ENCODE assay signal across 1 mouse cellular context in the genomic region with DNA sequence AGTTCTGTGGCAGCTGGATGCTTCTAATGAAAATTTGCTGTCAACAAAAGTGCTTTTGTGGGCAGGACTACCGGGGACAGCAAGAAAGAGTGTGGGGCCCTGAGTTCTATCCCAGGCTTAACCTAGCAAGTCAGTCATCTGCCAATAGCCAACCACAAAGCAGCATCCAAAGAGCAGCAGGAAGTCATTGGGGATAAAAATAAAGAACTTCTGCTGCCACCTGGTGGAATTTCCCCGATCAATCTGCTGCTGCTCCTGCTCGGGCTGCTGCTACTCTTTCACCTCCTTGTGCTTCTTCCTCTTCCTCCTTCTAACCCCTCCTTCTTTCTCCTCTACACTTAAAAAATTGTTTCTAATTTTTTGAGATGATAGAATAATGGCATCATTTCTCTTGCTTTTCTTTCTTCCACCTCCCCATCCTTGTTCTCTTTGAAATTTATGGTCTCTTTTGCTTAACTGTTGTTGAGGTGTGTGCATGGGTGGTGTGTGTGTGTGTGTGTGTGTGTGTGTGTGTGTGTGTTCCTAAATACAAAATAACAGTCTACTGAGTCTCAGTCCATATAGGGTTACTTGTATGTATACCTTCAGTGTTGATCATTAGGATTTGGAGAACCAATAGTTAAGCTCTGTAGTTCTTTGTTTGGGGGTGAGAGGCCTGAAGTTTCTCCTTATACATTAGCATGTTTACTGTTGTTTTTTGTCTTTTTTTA.
A peak's percentile ranks its signal among the peaks of the same experiment; 100 is the strongest.
TF ChIP-seq lines count a peak whose summit lies in the region.

No protein-coding gene starts in this region.

TF ChIP-seq in CH12.LX, 34 proteins besides CTCF, POLR2A, EP300 and RAD21 (continued from another document):
- TF ChIP-seq ZKSCAN1 (IDR thresholded peaks at IDR 0.05; ENCODE audit: borderline replicate concordance, low read depth, low read length) (no peak), MXI1 (IDR thresholded peaks at IDR 0.05; ENCODE audit: low read depth, low read length) (peak; percentile 33; the same call in 1 of the 2 replicates), NELFE (IDR thresholded peaks at IDR 0.05; ENCODE audit: low read depth, low read length) (no peak), USF1 (IDR thresholded peaks at IDR 0.05; ENCODE audit: low read depth, low read length) (no peak), ZC3H11A (IDR thresholded peaks at IDR 0.05; ENCODE audit: low read depth, low read length) (peak; percentile 60; the same call in 1 of the 2 replicates), HCFC1 (IDR thresholded peaks at IDR 0.05; ENCODE audit: low read depth, low read length) (peak; percentile 55), SMC3 (IDR thresholded peaks at IDR 0.05; ENCODE audit: low read depth, low read length) (peak; percentile 86), POLR2AphosphoS2 (IDR thresholded peaks at IDR 0.05; ENCODE audit: low read depth, low read length) (no peak), CHD1 (IDR thresholded peaks at IDR 0.05; ENCODE audit: low read depth, low read length) (no peak), SIN3A (IDR thresholded peaks at IDR 0.05; ENCODE audit: low read length) (peak; percentile 74; the same call in 1 of the 2 replicates), MAX (IDR thresholded peaks at IDR 0.05; ENCODE audit: low read length) (peak; percentile 69; the same call in 1 of the 2 replicates), JUN (IDR thresholded peaks at IDR 0.05; ENCODE audit: insufficient read depth, low read depth, low read length) (no peak), NRF1 (IDR thresholded peaks at IDR 0.05; ENCODE audit: low read depth, low read length) (peak; percentile 38; the same call in 1 of the 2 replicates), USF2 (conservative IDR thresholded peaks at IDR 0.05; ENCODE audit: low read depth, low read length) (no peak), RCOR1 (conservative IDR thresholded peaks at IDR 0.05; ENCODE audit: low read depth, low read length) (no peak), CHD2 (IDR thresholded peaks at IDR 0.05; ENCODE audit: low read length) (no peak), MYC (IDR thresholded peaks at IDR 0.05; ENCODE audit: low read depth, low read length) (peak; percentile 75)
